Mouse (Mus musculus) adrenal gland, postnatal 14 days (tissue): Measurements from ENCODE around the gene Ppard. TPM values are rescaled to one million over a fixed set of nuclear protein-coding genes. Genes with fewer than 3 reads are reported as not detected.
"Not testable (repeated sequence)": the region's sequence is repeated elsewhere in the genome, so short reads cannot be mapped to it uniquely, and the experiment has no call there.

ENCODE experiments used
- DNase-seq: peaks from one replicate; pipeline ENCODE4 v3.0.0; 2021; ENCODE audit warnings: mixed read lengths
- long read RNA-seq, 2 experiments: library from polyadenylated mRNA; stranded (forward); transcript quantifications; one replicate each; pipeline ENCODE4 v2.0.0; 2021
- total RNA-seq: library from RNA; stranded (reverse); gene quantifications from 2 replicates; pipeline ENCODE4 v1.2.3, GENCODE M21; 2021

Gene Ppard
- total RNA-seq, result 36.1 and 39.8 TPM in 2 replicates
- long read RNA-seq, experiment 1, partial matches to known transcripts, result 6 of 7 reads
- long read RNA-seq, experiment 1, other reads (novel, unspliced or antisense), result 1 of 7 reads
- long read RNA-seq, experiment 2, partial matches to known transcripts, result 0 of 3 reads
- long read RNA-seq, experiment 2, other reads (novel, unspliced or antisense), result 3 of 3 reads

- DNase-seq, result peak; percentile 99
Observed at GRCm38 (mm10) chr17:28232475-28233060, at the start of gene Ppard. Gene Ppard (plus strand): TSS chr17:28232700.

DNA sequence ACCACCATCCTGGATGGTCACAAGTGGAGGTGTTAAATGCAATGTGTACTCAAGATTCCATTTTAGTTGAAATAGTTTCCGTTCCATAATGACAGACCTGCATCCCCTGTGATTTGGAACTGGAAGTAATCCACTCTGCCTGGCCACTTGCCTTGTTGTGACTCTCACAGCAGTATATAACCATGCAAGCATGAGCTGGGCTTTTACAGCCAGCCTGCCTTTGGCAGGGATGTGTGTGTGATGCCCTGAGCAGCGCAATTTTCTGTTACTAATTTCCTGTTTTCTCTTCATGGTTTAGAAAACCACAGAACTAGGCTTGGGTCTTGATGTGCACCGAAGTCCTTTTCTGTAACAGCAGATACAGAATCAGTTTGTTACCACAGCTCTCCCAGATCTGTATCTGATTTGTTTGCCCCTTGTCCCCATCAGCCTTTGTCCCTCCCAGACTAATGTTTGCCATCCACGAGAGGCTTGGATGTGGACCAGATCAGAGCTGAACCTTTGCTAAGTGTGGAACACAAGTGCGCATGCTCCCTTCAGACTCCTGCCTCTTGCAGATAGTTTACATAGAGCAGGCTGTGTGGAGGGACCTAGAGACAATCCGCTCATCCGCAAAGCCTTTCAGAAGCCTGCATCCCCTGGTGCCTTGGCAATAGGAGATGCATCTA, 47.4 kb upstream of the Ppard start:
- DNase-seq, result no peak

DNA sequence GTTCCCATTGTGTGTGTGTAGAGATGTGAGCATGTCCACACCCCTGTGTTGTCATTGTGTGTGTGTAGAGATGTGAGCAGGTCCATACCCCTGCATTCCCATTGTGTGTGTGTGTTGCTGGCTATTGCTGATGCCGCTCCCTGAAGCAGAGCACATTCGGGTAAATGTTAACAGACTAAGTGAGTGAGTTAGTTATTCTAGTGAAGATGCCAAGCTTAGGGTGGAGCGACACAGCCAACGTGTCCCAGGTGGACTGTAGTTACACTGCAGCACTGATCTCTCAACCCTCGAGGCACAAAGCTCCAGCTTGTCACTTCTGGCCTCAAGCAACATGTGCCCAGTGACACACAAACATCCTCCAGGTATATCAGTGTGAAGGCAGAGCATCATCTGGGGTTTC, 44.2 kb upstream of the Ppard start:
- no peak for DNase-seq

DNA sequence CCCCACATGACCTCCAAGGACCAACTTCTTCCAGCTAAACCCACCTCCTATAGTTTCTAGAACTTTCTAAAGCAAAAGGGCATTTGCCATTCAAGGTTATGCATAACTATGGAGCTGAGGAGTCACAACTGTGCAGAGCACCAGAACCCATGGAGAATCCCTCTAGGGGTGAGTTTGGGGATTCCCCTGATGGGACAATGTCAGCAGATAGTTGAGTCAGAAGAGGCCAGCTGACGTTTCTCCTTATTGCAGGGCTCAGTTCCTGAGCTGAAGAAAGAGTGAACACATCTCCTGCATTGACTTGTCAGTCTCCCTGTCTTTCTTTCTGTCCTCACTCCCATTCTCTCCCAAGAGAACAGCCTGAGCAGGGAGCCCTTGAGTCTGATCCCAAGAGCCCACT, 39.7 kb upstream of the Ppard start:
- no peak for DNase-seq

DNA sequence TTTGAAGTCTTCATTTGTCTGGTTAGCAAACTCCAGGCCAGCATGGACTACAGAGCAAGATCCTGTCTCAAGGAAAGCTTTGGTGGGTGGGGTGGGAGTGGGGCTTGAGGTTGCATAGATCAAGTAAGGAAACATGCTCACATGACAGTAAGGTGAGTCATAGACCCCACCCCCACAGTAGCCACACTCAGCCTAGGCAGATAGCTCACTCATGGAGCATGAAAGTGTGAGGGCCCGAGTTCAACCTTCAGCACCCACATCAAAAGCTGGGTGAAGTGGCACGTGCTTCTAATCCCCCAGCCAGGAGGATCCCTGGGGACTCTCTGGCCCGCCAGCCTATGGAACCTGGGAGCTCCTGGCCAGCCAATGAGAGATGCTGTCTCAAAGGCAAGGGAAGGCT, 38.9 kb upstream of the Ppard start:
- DNase-seq, result no peak

GRCm38 (mm10) chr17:28195033-28195432, 37.5 kb upstream of the Ppard start:
- DNase-seq, result no peak

GRCm38 (mm10) chr17:28197646-28198045, 34.9 kb upstream of the Ppard start:
- peak; percentile 76 for DNase-seq

DNA sequence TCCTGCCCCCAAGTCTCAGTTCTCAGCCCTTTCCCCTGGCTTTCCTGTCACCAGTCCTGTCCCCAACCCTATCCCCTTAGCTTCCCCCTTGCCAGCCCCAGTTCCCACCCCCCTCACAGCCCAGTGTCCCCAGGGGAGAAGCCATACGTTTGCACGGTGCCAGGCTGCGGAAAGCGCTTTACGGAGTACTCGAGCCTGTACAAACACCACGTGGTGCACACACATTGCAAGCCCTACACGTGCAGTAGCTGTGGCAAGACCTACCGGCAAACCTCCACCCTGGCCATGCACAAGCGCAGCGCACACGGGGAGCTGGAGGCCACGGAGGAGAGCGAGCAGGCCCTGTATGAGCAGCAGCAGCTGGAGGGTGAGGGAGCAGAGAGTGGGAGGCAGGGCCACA, 30.5 kb upstream of the Ppard start:
- DNase-seq, result no peak

GRCm38 (mm10) chr17:28204052-28204720, 28.3 kb upstream of the Ppard start:
- peak; percentile 66 for DNase-seq

- DNase-seq, result peak; percentile 53
Observed at GRCm38 (mm10) chr17:28205443-28205842, 27.1 kb upstream of the Ppard start.

- no peak for DNase-seq
Observed at GRCm38 (mm10) chr17:28207092-28207491, 25.4 kb upstream of the Ppard start.

GRCm38 (mm10) chr17:28207591-28208313, 24.7 kb upstream of the Ppard start, which contains the start of gene Def6:
Gene Def6 (plus strand): TSS chr17:28207778.
- peak; percentile 83 for DNase-seq

- no peak for DNase-seq
Observed at GRCm38 (mm10) chr17:28208314-28208612, 24.2 kb upstream of the Ppard start.

DNA sequence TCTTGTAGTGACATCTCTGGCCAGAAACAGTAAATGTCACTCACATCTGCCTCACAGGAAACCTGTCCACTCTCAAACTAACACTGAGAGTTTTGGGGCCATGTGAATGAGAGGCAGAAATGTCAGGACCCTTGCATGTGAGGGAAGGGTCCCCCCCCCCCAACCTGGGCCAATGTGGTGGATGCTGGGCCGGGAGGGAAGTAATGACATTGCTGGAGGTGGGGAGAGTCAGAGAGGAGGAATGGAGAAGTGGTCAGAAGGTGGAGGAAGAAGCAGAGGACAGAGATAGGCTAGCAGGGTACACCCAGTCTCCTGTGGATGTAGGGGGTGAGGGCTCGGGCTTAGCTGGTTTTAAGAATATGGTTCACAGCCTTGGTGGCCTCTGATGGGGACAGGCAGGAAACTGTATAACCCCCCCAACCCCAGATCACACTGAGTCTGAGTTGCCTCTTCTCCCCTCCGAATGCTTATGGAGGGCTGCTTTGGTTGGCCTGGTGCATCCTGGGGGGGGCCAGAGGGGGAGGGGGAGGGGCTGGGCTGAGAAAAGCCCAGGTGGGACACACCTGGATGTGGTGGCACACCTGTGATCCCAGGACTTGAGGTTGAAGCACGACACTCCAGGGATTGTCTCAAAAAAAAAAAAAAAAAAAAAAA, 22.9 kb upstream of the Ppard start:
- no peak for DNase-seq

GRCm38 (mm10) chr17:28211921-28212341, 20.6 kb upstream of the Ppard start:
- peak; percentile 37 for DNase-seq

GRCm38 (mm10) chr17:28212391-28212790, 20.1 kb upstream of the Ppard start:
- DNase-seq, result no peak

DNA sequence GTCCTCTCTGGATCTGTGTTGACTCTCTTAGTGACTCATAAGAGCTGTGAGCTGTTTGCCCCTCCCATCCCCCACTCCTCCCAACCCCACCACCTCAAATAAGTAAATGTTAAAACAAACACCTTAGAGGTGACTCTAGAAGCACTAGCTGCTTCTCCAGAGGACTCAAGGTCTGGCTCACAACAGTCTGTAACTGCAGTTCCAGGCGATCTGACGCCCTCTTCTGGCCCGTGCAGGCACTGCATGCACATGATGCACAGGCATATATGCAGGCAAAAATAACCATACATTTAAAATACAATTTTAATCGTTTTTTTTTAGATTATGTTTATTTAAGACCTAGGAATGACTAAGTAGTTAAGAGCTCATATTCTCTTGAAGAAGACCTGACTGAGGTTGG, 19.3 kb upstream of the Ppard start:
- peak; percentile 47 for DNase-seq

- no peak for DNase-seq
Observed at GRCm38 (mm10) chr17:28216791-28217190, 15.7 kb upstream of the Ppard start.

GRCm38 (mm10) chr17:28217721-28218649, 14.5 kb upstream of the Ppard start:
- peak; percentile 56 for DNase-seq

DNA sequence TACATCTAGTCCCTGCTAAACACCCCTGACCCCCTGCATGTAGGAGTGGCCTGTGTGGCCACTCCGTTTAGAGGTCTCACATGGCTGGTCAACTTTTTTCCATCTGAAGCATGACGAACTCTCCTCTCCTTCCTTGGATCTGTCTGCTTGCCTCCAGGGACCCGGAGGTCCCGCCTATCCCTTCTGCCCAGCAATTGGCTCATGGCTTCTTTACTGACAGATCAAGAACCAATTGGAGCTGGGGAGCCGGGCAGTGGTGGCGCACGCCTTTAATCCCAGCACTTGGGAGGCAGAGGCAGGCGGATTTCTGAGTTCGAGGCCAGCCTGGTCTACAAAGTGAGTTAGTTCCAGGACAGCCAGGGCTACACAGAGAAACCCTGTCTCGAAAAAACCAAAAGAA, 10.0 kb upstream of the Ppard start:
- not testable (repeated sequence) for DNase-seq
